Mouse (Mus musculus): ENCODE data around the gene Afap1l2. TPM values are rescaled to one million over a fixed set of nuclear protein-coding genes. Genes with fewer than 3 reads are reported as not detected.

Afap1l2 gene
- polyA plus RNA-seq, 1 experiment from 2014 or later = 18.7 TPM

DNA sequence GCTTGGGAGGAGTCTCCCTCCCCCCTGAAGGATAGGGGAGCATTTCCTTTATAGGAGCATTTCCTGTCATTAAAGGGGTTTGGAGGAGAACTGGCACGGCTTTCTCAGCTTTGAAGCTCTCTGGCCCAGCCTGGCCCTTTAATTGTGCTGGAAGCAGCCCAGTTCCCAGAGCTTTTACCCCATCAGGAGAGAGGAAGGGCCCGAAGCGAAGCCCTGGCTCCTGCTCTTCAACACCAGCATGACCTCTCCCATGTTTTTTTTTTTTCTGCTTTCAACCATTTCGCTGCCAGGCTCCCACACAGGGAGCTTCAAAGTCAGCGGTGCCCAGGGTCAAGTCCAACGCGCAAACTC is 4.6 kb downstream of the Afap1l2 start:
- no peaks in the 10 kb centered on the region for H3K9me3 ChIP-seq
- H3K27ac ChIP-seq (replicated peaks) = peak overlapping the region; percentile 29
- peaks cover 22% of the 10 kb centered on the region for H3K27me3 ChIP-seq
- no peaks in the 10 kb centered on the region for H3K36me3 ChIP-seq
- H3K4me2 ChIP-seq = peak overlapping the region; percentile 30
- WGBS = 28% methylated on average over 7 of the region's 7 CpGs
- H3K4me1 ChIP-seq (replicated peaks) = peaks cover 62% of the 10 kb centered on the region
- ATAC-seq (ENCODE audit: low read depth) = no peak
- no peak overlapping the region for H3K4me3 ChIP-seq
- peak overlapping the region; percentile 22; the same call in 1 of the 2 replicates for H3K9ac ChIP-seq

DNA sequence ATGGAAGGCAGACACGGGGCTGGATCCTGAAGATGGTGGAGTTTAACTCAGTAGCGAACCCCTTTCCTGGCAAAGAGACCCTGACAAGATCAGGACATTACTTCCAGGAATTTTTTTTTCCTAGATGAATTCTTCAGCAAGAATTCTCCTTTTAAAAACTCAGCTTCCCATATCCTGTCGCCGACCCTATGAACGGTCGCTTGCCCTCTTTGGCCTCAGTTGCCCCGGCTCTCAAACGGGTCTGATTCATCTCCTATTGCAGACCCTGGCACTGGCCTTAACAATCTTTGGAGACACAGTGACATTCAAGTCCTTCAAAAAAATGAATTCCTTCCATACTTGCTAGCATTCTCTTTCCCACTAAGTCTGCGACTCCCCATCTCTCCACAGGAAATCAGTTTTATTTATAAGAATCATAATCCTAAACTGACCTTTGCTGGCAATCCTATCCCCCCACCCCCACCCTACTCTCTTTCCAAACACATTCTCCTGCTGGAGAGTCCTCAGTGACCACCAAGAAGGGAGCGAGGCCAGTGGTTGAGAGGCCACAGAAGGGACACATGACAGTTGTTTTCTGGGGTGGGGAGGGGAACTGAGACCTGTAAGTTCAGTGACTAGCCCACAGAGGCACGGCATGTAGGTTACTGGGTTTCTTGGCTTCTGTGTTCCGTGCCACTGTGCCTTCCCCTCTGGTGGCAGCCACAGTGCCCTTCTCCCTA is 5.1 kb downstream of the Afap1l2 start:
- peaks cover 16% of the 10 kb centered on the region for H3K27me3 ChIP-seq
- no peak overlapping the region for H3K4me3 ChIP-seq
- WGBS = 72% methylated on average over 12 of the region's 12 CpGs
- no peak for ATAC-seq (ENCODE audit: low read depth)
- H3K4me1 ChIP-seq (replicated peaks) = peaks cover 58% of the 10 kb centered on the region
- no peaks in the 10 kb centered on the region for H3K9me3 ChIP-seq
- H3K9ac ChIP-seq = peak overlapping the region; percentile 22; the same call in 1 of the 2 replicates
- no peaks in the 10 kb centered on the region for H3K36me3 ChIP-seq
- peak overlapping the region; percentile 29 for H3K27ac ChIP-seq (replicated peaks)
- H3K4me2 ChIP-seq = peak overlapping the region; percentile 30

- no peak overlapping the region for H3K27ac ChIP-seq (replicated peaks)
- no peak overlapping the region for H3K9ac ChIP-seq
- WGBS = 82% methylated on average over 4 of the region's 4 CpGs
These were observed 6.1 kb downstream of the Afap1l2 start for GRCm38 (mm10) chr19:57001926-57002325.

DNA sequence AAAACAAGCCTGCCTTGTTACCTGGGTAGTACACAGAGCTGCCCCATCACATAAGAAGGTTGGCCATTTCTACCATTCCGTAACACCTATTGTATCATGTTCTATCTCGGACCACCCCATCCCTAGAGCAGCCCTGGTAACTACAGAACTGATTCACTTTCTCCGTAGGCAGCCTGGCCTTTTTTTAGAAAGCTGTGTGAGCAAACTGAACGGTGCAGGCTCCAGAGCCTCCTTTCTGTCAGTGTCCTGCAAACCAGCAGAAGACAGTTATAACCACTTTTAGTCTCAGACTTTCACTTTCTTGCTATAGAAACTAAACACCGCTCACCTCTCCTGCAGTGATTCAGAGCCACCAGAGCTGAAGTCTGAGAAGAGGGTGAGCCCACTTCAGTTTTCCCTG is 7.4 kb downstream of the Afap1l2 start:
- H3K4me3 ChIP-seq = no peak overlapping the region
- no peaks in the 10 kb centered on the region for H3K27me3 ChIP-seq
- peaks cover 67% of the 10 kb centered on the region for H3K4me1 ChIP-seq (replicated peaks)
- H3K4me2 ChIP-seq = no peak overlapping the region
- 86% methylated on average over 5 of the region's 5 CpGs for WGBS
- no peak overlapping the region for H3K9ac ChIP-seq
- H3K27ac ChIP-seq (replicated peaks) = no peak overlapping the region
- H3K9me3 ChIP-seq = no peaks in the 10 kb centered on the region
- H3K36me3 ChIP-seq = no peaks in the 10 kb centered on the region
- no peak for ATAC-seq (ENCODE audit: low read depth)

More at GRCm38 (mm10) chr19:57001926-57002325, 6.1 kb downstream of the Afap1l2 start:
- Histone ChIP-seq H3K4me2 (no peak overlapping the region), H3K4me1 (replicated peaks) (peaks cover 60% of the 10 kb centered on the region), H3K9me3 (no peaks in the 10 kb centered on the region), H3K36me3 (no peaks in the 10 kb centered on the region), H3K27me3 (peaks cover 7% of the 10 kb centered on the region), H3K4me3 (no peak overlapping the region)
- ATAC-seq (ENCODE audit: low read depth) = no peak

- no peak for ATAC-seq (ENCODE audit: low read depth)
- H3K4me1 ChIP-seq (replicated peaks) = peaks cover 67% of the 10 kb centered on the region
- H3K9me3 ChIP-seq = no peaks in the 10 kb centered on the region
- no peak overlapping the region for H3K9ac ChIP-seq
- H3K4me2 ChIP-seq = no peak overlapping the region
- H3K36me3 ChIP-seq = no peaks in the 10 kb centered on the region
- peak overlapping the region; percentile 61; the same call in 1 of the 2 replicates for H3K27ac ChIP-seq (replicated peaks)
- H3K4me3 ChIP-seq = no peak overlapping the region
- no peaks in the 10 kb centered on the region for H3K27me3 ChIP-seq
- 29% methylated on average over 2 of the region's 2 CpGs for WGBS
These were observed 8.2 kb downstream of the Afap1l2 start for GRCm38 (mm10) chr19:56999781-57000180.

- Histone ChIP-seq H3K9ac (no peak overlapping the region), H3K27me3 (no peaks in the 10 kb centered on the region), H3K27ac (replicated peaks) (peak overlapping the region; percentile 61; the same call in 1 of the 2 replicates), H3K4me1 (replicated peaks) (peaks cover 66% of the 10 kb centered on the region), H3K4me2 (no peak overlapping the region), H3K9me3 (no peaks in the 10 kb centered on the region), H3K36me3 (no peaks in the 10 kb centered on the region), H3K4me3 (no peak overlapping the region)
- no peak for ATAC-seq (ENCODE audit: low read depth)
- 61% methylated on average over 2 of the region's 2 CpGs for WGBS
These were observed 9.1 kb downstream of the Afap1l2 start for GRCm38 (mm10) chr19:56998910-56999309.

- Histone ChIP-seq H3K9ac (no peak overlapping the region), H3K4me2 (no peak overlapping the region), H3K36me3 (no peaks in the 10 kb centered on the region), H3K4me1 (replicated peaks) (peaks cover 61% of the 10 kb centered on the region), H3K27me3 (no peaks in the 10 kb centered on the region), H3K4me3 (no peak overlapping the region), H3K27ac (replicated peaks) (peak overlapping the region; percentile 52), H3K9me3 (no peaks in the 10 kb centered on the region)
- 79% methylated on average over 4 of the region's 4 CpGs for WGBS
- ATAC-seq (ENCODE audit: low read depth) = no peak
These were observed 9.7 kb downstream of the Afap1l2 start for GRCm38 (mm10) chr19:56998331-56998730.

DNA sequence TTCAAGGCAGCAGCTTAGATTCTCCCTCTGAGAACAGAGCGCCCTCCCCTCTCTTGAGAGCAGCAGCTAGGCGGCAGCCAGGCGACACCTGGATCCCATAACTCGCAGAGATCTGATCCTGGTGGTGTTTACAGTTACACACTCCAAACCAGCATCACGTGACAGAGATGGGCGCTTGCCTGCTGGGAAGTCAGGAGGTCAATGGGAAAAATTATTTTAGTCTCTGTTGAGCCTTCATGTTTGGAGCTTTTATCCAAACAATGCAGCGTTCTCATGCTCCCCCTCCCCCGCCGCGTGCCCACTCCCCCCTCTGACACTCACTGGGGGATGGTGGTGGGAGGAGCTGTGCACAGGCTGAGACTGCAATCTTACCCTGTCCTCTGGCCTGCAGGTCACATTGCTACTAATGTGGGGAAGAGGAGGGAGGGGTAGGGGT is 10.8 kb downstream of the Afap1l2 start:
- Histone ChIP-seq H3K9me3 (no peaks in the 10 kb centered on the region), H3K27ac (replicated peaks) (peak overlapping the region; percentile 61), H3K36me3 (no peaks in the 10 kb centered on the region), H3K27me3 (no peaks in the 10 kb centered on the region), H3K4me2 (peak overlapping the region; percentile 43), H3K9ac (no peak overlapping the region), H3K4me1 (replicated peaks) (peaks cover 56% of the 10 kb centered on the region), H3K4me3 (peak overlapping the region; percentile 9; the same call in 1 of the 2 replicates)
- peak; percentile 62 for ATAC-seq (ENCODE audit: low read depth)
- 7% methylated on average over 10 of the region's 10 CpGs for WGBS

DNA sequence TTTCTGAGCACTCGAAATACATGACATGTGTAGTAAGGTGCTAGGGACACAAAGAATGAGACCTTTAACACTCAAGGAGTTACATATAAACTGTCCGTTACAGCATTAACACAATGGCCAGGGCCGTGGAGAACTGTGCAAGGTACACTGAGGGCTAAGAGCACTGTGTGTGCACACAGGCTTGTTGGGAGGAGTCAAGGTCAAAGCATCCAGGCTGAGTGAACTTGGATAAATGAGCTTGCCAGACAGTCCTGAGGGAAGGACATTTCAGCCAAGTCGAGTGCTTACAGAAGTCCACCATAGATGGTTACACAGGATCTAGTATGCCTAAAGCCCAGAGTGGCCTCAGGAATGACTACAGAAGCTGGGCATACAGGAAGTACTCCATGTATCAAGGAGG is 12.6 kb downstream of the Afap1l2 start:
- Histone ChIP-seq H3K9ac (no peak overlapping the region), H3K4me3 (no peak overlapping the region), H3K4me2 (no peak overlapping the region), H3K9me3 (no peaks in the 10 kb centered on the region), H3K27ac (replicated peaks) (no peak overlapping the region), H3K4me1 (replicated peaks) (peaks cover 63% of the 10 kb centered on the region), H3K27me3 (no peaks in the 10 kb centered on the region), H3K36me3 (no peaks in the 10 kb centered on the region)
- 88% methylated on average over 4 of the region's 4 CpGs for WGBS
- ATAC-seq (ENCODE audit: low read depth) = no peak

DNA sequence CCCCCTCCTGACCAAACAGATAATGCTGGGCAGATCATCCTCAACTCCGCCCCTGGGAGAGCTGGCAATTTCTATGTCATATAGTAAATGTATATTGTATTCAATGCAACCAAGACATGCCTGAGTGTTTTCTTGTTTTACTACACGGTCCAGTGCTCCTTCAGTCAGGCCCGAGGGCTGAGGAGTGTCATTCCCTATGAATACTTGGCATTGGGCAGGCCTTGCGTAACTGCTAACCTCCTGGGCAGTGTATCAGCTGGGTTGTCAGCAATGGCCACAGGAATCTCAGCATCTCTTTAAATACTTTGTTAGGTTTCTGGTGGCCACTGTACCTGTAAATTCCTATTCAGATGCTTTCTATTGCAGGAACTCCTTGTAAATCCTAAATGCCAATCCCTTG is 13.4 kb downstream of the Afap1l2 start:
- Histone ChIP-seq H3K36me3 (no peaks in the 10 kb centered on the region), H3K4me3 (no peak overlapping the region), H3K4me1 (replicated peaks) (peaks cover 63% of the 10 kb centered on the region), H3K27ac (replicated peaks) (no peak overlapping the region), H3K9ac (no peak overlapping the region), H3K27me3 (no peaks in the 10 kb centered on the region), H3K9me3 (no peaks in the 10 kb centered on the region), H3K4me2 (no peak overlapping the region)
- no peak for ATAC-seq (ENCODE audit: low read depth)
- WGBS = 78% methylated on average over 4 of the region's 4 CpGs

- Histone ChIP-seq H3K27me3 (no peaks in the 10 kb centered on the region), H3K36me3 (no peaks in the 10 kb centered on the region), H3K9me3 (no peaks in the 10 kb centered on the region), H3K4me1 (replicated peaks) (peaks cover 63% of the 10 kb centered on the region), H3K9ac (no peak overlapping the region), H3K27ac (replicated peaks) (no peak overlapping the region), H3K4me2 (no peak overlapping the region), H3K4me3 (no peak overlapping the region)
- 87% methylated on average over 4 of the region's 4 CpGs for WGBS
- ATAC-seq (ENCODE audit: low read depth) = no peak
These were observed 14.3 kb downstream of the Afap1l2 start for GRCm38 (mm10) chr19:56993763-56994162.

GRCm38 (mm10) chr19:56992978-56993545 is 15.0 kb downstream of the Afap1l2 start:
- H3K9ac ChIP-seq = no peak overlapping the region
- H3K27me3 ChIP-seq = no peaks in the 10 kb centered on the region
- 81% methylated on average over 8 of the region's 8 CpGs for WGBS
- H3K9me3 ChIP-seq = no peaks in the 10 kb centered on the region
- H3K4me1 ChIP-seq (replicated peaks) = peaks cover 64% of the 10 kb centered on the region
- ATAC-seq (ENCODE audit: low read depth) = no peak
- H3K4me2 ChIP-seq = no peak overlapping the region
- no peak overlapping the region for H3K4me3 ChIP-seq
- no peaks in the 10 kb centered on the region for H3K36me3 ChIP-seq
- H3K27ac ChIP-seq (replicated peaks) = no peak overlapping the region
